Mouse (Mus musculus) stomach, embryonic 15.5 days (tissue): ENCODE results near the gene Stab2. TPM values are rescaled to one million over a fixed set of nuclear protein-coding genes. Genes with fewer than 3 reads are reported as not detected.

Source experiments
- ATAC-seq: fragments of 200-750 bp; cut with Nextera tagmentation; 2 replicates; pipeline ENCODE4 v1.8.0; 2017; ENCODE audit warnings: low read depth, moderate number of reproducible peaks, moderate TSS enrichment; ENCODE audit not compliant: insufficient read depth, low FRiP score
- H3K27ac ChIP-seq: fragments of 300-500 bp; sonication (generic); 2 replicates; pipeline ENCODE4 v1.5.1; 2015; ENCODE audit warnings: mild to moderate bottlenecking, inconsistent platforms
- H3K27me3 ChIP-seq: fragments of 300-500 bp; sonication (generic); replicated peaks from 2 replicates; pipeline ENCODE4 v1.6.1; 2015; ENCODE audit warnings: inconsistent platforms
- H3K36me3 ChIP-seq: fragments of 300-500 bp; sonication (generic); 2 replicates; pipeline ENCODE4 v1.6.1; 2015; ENCODE audit warnings: inconsistent platforms
- H3K4me1 ChIP-seq: fragments of 300-500 bp; sonication (generic); 2 replicates; pipeline ENCODE4 v1.6.1; 2015; ENCODE audit warnings: inconsistent platforms
- H3K4me2 ChIP-seq: fragments of 300-500 bp; sonication (generic); 2 replicates; pipeline ENCODE4 v1.6.1; 2015; ENCODE audit warnings: mild to moderate bottlenecking, inconsistent platforms
- H3K4me3 ChIP-seq: fragments of 300-500 bp; sonication (generic); replicated peaks from 2 replicates; pipeline ENCODE4 v1.5.1; 2015; ENCODE audit warnings: inconsistent platforms
- H3K9ac ChIP-seq: fragments of 300-500 bp; sonication (generic); 2 replicates; pipeline ENCODE4 v1.6.1; 2015; ENCODE audit warnings: inconsistent platforms
- H3K9me3 ChIP-seq: fragments of 300-500 bp; sonication (generic); 2 replicates; pipeline ENCODE4 v1.6.1; 2016; ENCODE audit warnings: inconsistent platforms
- WGBS: fragments of 180-500 bp; shearing (Covaris S2); methylation state at CpG from one replicate; pipeline ENCODE4 v1.1.7; 2015; 5-methylcytosine and 5-hydroxymethylcytosine counted together
- polyA plus RNA-seq: library from polyadenylated mRNA; unstranded; fragments of >200 nt; fragmentation: Nextera tagmentation; extraction: Ambion mirVana; gene quantifications from 2 replicates; pipeline ENCODE4 v1.2.1, GENCODE M21; 2015

Stab2 gene
- polyA plus RNA-seq, 1 experiment from 2014 or later = 5.0 TPM

DNA sequence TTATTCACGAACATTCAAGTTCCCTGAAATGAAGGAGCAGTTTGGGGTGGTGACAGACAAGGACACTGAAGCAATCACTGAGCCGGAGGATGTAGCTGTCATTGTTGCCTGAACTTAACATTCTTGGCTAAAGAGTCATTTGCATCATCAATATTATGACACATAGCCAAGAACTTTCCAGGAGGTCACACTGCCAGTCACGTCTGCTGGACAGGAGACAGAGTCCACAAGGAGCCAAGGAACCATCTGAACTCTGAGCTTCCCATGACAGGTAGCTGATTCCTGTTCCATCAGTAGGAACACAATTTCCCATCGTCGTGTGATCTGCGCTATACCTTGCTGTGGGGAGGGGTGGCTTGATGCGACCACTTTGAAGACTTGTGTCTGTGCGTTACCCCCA, 24.9 kb upstream of the Stab2 start:
- H3K9me3 ChIP-seq = no peaks in the 10 kb centered on the region
- H3K27me3 ChIP-seq = 0 out of 2 replicates have a peak, but pooled peaks cover 5% of the 10 kb centered on the region
- no peak overlapping the region for H3K27ac ChIP-seq
- peaks cover 2% of the 10 kb centered on the region; the same call in 1 of the 2 replicates for H3K4me1 ChIP-seq
- H3K36me3 ChIP-seq = no peaks in the 10 kb centered on the region
- no peak overlapping the region for H3K4me3 ChIP-seq
- WGBS = 83% methylated on average over 8 of the region's 8 CpGs
- ATAC-seq = no peak
- no peak overlapping the region for H3K9ac ChIP-seq
- H3K4me2 ChIP-seq = no peak overlapping the region

GRCm38 (mm10) chr10:87024884-87025283, 17.1 kb upstream of the Stab2 start:
- ATAC-seq = peak; percentile 70; the same call in 1 of the 2 replicates
- H3K4me3 ChIP-seq = no peak overlapping the region
- H3K36me3 ChIP-seq = no peaks in the 10 kb centered on the region
- H3K27ac ChIP-seq = no peak overlapping the region
- no peaks in the 10 kb centered on the region for H3K9me3 ChIP-seq
- no peak overlapping the region for H3K4me2 ChIP-seq
- H3K27me3 ChIP-seq = no peaks in the 10 kb centered on the region
- WGBS = 3% methylated on average over 8 of the region's 10 CpGs
- H3K4me1 ChIP-seq = no peaks in the 10 kb centered on the region
- H3K9ac ChIP-seq = no peak overlapping the region

DNA sequence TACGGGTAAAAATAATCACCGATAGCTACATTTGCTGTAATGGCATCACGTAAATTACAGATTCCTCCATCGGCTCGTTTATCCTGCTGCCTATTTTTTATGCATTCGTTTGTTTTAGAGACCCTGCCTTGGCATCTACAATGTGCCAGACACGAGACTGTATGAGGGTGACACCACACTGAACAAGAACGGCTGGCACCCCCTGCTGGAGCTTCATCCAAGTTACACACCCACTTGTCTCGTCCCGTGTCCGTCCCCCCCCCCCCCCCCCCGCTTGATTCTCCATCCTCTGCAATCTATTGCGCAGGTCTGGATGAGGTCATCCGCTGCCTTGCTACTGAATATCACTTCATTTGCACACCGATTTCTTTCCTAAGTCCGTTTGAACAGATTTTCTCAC, 12.9 kb upstream of the Stab2 start:
- 62% methylated on average over 15 of the region's 16 CpGs for WGBS
- Histone ChIP-seq H3K4me2 (no peak overlapping the region), H3K27ac (no peak overlapping the region)

GRCm38 (mm10) chr10:87018876-87019275, 11.1 kb upstream of the Stab2 start:
- no peak overlapping the region for H3K9ac ChIP-seq
- no peak overlapping the region for H3K4me3 ChIP-seq
- 58% methylated on average over 9 of the region's 9 CpGs for WGBS
- no peaks in the 10 kb centered on the region for H3K9me3 ChIP-seq
- H3K4me2 ChIP-seq = no peak overlapping the region
- H3K36me3 ChIP-seq = no peaks in the 10 kb centered on the region
- no peaks in the 10 kb centered on the region for H3K4me1 ChIP-seq
- ATAC-seq = no peak
- H3K27ac ChIP-seq = no peak overlapping the region
- no peaks in the 10 kb centered on the region for H3K27me3 ChIP-seq

More for the DNA sequence above, 12.9 kb upstream of the Stab2 start:
- Histone ChIP-seq H3K4me3 (no peak overlapping the region), H3K27me3 (no peaks in the 10 kb centered on the region), H3K4me1 (no peaks in the 10 kb centered on the region), H3K9ac (no peak overlapping the region), H3K9me3 (no peaks in the 10 kb centered on the region), H3K36me3 (no peaks in the 10 kb centered on the region)
- ATAC-seq = no peak

GRCm38 (mm10) chr10:87016151-87016692, 8.4 kb upstream of the Stab2 start:
- Histone ChIP-seq H3K4me1 (no peaks in the 10 kb centered on the region), H3K9me3 (no peaks in the 10 kb centered on the region), H3K4me3 (no peak overlapping the region), H3K27ac (0 out of 2 replicates have a peak overlapping the region, but pooled peaks have one; percentile 22), H3K27me3 (no peaks in the 10 kb centered on the region), H3K36me3 (no peaks in the 10 kb centered on the region), H3K9ac (no peak overlapping the region), H3K4me2 (no peak overlapping the region)
- WGBS = 48% methylated on average over 9 of the region's 9 CpGs
- ATAC-seq = peak; percentile 76

- H3K4me1 ChIP-seq = no peaks in the 10 kb centered on the region
- no peak overlapping the region for H3K4me2 ChIP-seq
- no peaks in the 10 kb centered on the region for H3K36me3 ChIP-seq
- no peak overlapping the region for H3K9ac ChIP-seq
- no peak overlapping the region for H3K27ac ChIP-seq
- no peak for ATAC-seq
- H3K27me3 ChIP-seq = no peaks in the 10 kb centered on the region
- WGBS = 34% methylated on average over 5 of the region's 5 CpGs
- no peaks in the 10 kb centered on the region for H3K9me3 ChIP-seq
- H3K4me3 ChIP-seq = no peak overlapping the region
These were observed 7.6 kb upstream of the Stab2 start for GRCm38 (mm10) chr10:87015403-87015802.

DNA sequence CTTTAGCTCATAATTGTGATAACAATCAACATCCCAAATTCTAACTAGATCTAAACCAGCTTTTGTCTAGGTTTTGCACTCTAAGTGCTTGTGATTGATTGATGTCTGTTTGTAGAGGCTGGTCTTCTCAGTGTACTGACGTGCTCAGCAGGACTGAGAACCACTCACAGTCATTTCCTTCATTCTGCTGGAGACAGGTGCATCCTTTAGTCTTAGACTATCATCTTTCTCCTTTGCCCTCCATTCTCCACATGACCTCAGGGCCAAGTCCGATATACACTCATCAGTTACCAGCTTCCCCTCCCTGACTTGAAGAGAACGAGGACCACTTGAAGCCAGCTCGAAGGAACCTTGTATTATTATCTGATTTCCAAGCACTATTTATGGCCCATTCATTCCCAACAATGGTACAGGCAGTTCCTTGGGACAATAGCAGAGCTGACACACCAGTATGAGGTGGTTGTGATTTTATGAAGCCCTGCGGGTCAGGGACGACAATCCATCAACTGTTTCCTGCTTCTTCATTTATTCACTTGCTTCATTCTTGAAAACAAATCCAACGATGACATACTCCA, 6.7 kb upstream of the Stab2 start:
- H3K9ac ChIP-seq = no peak overlapping the region
- 67% methylated on average over 7 of the region's 7 CpGs for WGBS
- ATAC-seq = no peak

GRCm38 (mm10) chr10:87012087-87012486, 4.3 kb upstream of the Stab2 start:
- Histone ChIP-seq H3K9ac (no peak overlapping the region), H3K27me3 (no peaks in the 10 kb centered on the region), H3K36me3 (no peaks in the 10 kb centered on the region), H3K4me1 (no peaks in the 10 kb centered on the region), H3K27ac (no peak overlapping the region), H3K9me3 (no peaks in the 10 kb centered on the region), H3K4me2 (no peak overlapping the region), H3K4me3 (no peak overlapping the region)
- WGBS = 83% methylated on average over 7 of the region's 7 CpGs
- ATAC-seq = no peak

More for the DNA sequence above, 6.7 kb upstream of the Stab2 start:
- Histone ChIP-seq H3K4me3 (no peak overlapping the region), H3K4me2 (no peak overlapping the region), H3K27ac (no peak overlapping the region), H3K4me1 (no peaks in the 10 kb centered on the region), H3K27me3 (no peaks in the 10 kb centered on the region), H3K36me3 (no peaks in the 10 kb centered on the region), H3K9me3 (no peaks in the 10 kb centered on the region)

DNA sequence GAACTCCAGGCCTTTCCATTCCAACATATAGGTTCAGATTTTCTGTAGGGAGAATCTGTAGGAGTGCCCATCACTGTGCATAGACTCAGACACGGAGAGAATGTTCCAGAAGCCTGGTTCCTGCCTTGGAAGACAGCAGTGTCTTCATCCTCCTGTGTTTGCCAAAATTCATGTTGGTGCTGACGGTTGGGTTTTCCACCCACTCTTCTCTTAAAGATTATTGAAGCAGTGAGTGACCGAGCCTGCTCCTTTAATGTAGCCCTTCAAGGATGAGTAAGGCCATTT, 332 bp upstream of the Stab2 start:
- ATAC-seq = no peak
- 88% methylated on average over 3 of the region's 3 CpGs for WGBS

DNA sequence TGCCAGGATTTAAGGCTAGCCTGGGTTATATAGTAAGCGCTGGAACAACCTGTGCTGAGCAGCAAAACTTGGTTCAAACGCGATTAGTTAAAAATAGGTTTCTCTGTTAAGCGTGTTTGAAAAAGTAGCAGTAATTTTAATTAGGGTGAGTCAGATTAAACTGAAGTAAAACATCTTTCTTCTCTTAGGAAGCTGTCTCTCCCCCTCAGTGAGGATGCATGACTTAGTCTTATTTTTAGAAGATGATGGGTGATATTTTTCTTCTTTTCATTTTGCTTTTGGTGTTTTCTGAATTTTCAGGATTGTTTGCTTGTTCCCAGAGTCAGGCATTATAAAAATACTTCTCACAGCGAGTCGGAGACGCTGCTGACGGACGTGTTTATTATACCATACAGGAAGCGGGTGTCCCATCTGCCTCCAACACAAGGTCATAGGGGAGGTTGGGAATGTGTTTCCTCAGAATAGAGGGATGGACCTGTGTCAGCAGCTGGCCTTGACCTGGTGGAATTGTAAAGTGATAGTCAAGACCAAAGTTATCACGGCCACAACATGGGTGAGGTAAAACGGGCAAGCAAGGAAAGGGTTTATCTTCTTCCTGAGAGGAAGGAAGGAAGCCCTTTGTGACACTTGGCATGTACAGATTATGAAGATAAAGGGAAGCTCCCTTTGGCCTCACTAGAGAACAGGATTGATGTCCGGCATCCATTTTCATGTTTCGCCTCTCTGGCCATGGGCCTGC, 15.4 kb downstream of the Stab2 start:
- Histone ChIP-seq H3K9ac (no peak overlapping the region), H3K27ac (no peak overlapping the region), H3K27me3 (no peaks in the 10 kb centered on the region), H3K4me3 (no peak overlapping the region), H3K4me2 (no peak overlapping the region), H3K9me3 (no peaks in the 10 kb centered on the region), H3K36me3 (no peaks in the 10 kb centered on the region), H3K4me1 (no peaks in the 10 kb centered on the region)
- 67% methylated on average over 14 of the region's 14 CpGs for WGBS
- ATAC-seq = no peak

More for the DNA sequence above, 332 bp upstream of the Stab2 start:
- Histone ChIP-seq H3K36me3 (no peaks in the 10 kb centered on the region), H3K27me3 (no peaks in the 10 kb centered on the region), H3K4me1 (no peaks in the 10 kb centered on the region), H3K9me3 (no peaks in the 10 kb centered on the region), H3K9ac (no peak overlapping the region), H3K4me2 (no peak overlapping the region), H3K27ac (no peak overlapping the region), H3K4me3 (no peak overlapping the region)

DNA sequence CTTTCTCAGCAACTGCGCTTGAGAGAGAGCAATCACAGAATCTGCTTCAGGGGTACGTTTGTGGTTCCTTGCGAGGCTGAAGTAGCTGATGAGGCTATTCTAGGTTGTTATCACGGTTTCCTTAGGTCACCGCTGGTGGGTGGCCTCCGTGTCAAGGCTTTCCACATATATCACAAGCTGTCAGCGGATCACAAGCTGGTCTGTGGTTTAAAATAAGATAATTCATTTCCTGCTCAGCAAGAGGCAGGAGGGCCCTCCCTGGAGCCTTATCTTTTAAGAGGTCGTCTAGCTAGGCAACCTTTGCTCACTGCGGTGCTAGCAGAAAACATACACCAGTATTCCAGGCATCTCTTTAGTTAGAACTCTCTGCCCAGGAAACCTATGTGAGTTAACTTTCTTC, 17.2 kb downstream of the Stab2 start:
- peak; percentile 74; the same call in 1 of the 2 replicates for ATAC-seq
- WGBS = 28% methylated on average over 9 of the region's 9 CpGs
- no peak overlapping the region for H3K27ac ChIP-seq
- no peaks in the 10 kb centered on the region for H3K27me3 ChIP-seq
- H3K36me3 ChIP-seq = no peaks in the 10 kb centered on the region
- no peak overlapping the region for H3K4me3 ChIP-seq
- H3K9ac ChIP-seq = no peak overlapping the region
- no peaks in the 10 kb centered on the region for H3K4me1 ChIP-seq
- no peak overlapping the region for H3K4me2 ChIP-seq
- H3K9me3 ChIP-seq = no peaks in the 10 kb centered on the region

DNA sequence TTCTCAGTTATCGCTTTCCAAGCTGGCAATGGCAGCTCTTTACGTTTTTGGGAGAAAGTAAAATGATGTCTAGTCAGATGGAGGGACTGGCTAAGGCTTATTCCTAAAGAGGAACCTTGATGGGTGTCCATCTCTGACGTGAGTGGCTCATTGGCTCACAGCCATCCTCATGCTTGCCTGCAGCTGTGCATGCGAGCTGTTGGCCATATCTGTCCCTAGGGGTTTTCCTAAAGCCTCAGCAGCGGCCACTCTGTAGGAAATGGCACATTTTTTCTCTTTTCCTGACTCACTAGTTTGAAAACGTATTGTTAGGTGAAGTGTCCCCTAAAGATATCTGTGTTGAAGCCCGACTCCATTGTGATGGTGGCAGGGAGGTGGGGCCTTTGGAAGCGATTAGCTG, 18.0 kb downstream of the Stab2 start:
- no peaks in the 10 kb centered on the region for H3K9me3 ChIP-seq
- H3K27ac ChIP-seq = no peak overlapping the region
- H3K36me3 ChIP-seq = no peaks in the 10 kb centered on the region
- H3K27me3 ChIP-seq = no peaks in the 10 kb centered on the region
- no peak for ATAC-seq
- H3K4me3 ChIP-seq = no peak overlapping the region
- 69% methylated on average over 8 of the region's 8 CpGs for WGBS
- no peaks in the 10 kb centered on the region for H3K4me1 ChIP-seq
- H3K4me2 ChIP-seq = no peak overlapping the region
- H3K9ac ChIP-seq = no peak overlapping the region
